Mouse (Mus musculus) heart, embryonic 12.5 days (tissue): ENCODE data around the gene Srp54b. TPM values are rescaled to one million over a fixed set of nuclear protein-coding genes. Genes with fewer than 3 reads are reported as not detected.
"Not testable (repeated sequence)": the region's sequence is repeated elsewhere in the genome, so short reads cannot be mapped to it uniquely, and the experiment has no call there.

Experiments
- ATAC-seq: fragments of 200-750 bp; cut with Nextera tagmentation; 2 replicates; pipeline ENCODE4 v1.8.0; 2017; ENCODE audit warnings: moderate TSS enrichment, moderate library complexity; ENCODE audit not compliant: insufficient number of reproducible peaks, low FRiP score
- H3K27ac ChIP-seq: fragments of 300-500 bp; sonication (generic); 2 replicates; pipeline ENCODE4 v1.5.1; 2016; ENCODE audit warnings: mild to moderate bottlenecking, moderate library complexity; ENCODE audit not compliant: poor library complexity, severe bottlenecking
- H3K27me3 ChIP-seq: fragments of 300-500 bp; sonication (generic); replicated peaks from 2 replicates; pipeline ENCODE4 v1.6.1; 2016; ENCODE audit warnings: mild to moderate bottlenecking, moderate library complexity
- H3K36me3 ChIP-seq: fragments of 300-500 bp; sonication (generic); 2 replicates; pipeline ENCODE4 v1.6.1; 2016; ENCODE audit warnings: mild to moderate bottlenecking, moderate library complexity
- H3K4me1 ChIP-seq: fragments of 300-500 bp; sonication (generic); replicated peaks from 2 replicates; pipeline ENCODE4 v1.6.1; 2016; ENCODE audit warnings: mild to moderate bottlenecking
- H3K4me2 ChIP-seq: fragments of 300-500 bp; sonication (generic); 2 replicates; pipeline ENCODE4 v1.6.1; 2016; ENCODE audit warnings: mild to moderate bottlenecking, moderate library complexity
- H3K4me3 ChIP-seq: fragments of 300-500 bp; sonication (generic); 2 replicates; pipeline ENCODE4 v1.5.1; 2016; ENCODE audit warnings: mild to moderate bottlenecking
- H3K9ac ChIP-seq: fragments of 300-500 bp; sonication (generic); 2 replicates; pipeline ENCODE4 v1.6.1; 2016; ENCODE audit warnings: mild to moderate bottlenecking, moderate library complexity
- H3K9me3 ChIP-seq: fragments of 300-500 bp; sonication (generic); replicated peaks from 2 replicates; pipeline ENCODE4 v1.6.1; 2016; ENCODE audit warnings: mild to moderate bottlenecking, moderate library complexity
- WGBS: fragments of 180-500 bp; shearing (Covaris S2); methylation state at CpG from one replicate; pipeline ENCODE4 v1.1.7; 2016; 5-methylcytosine and 5-hydroxymethylcytosine counted together
- polyA plus RNA-seq: library from polyadenylated mRNA; unstranded; fragments of >200 nt; fragmentation: Nextera tagmentation; extraction: Ambion mirVana; gene quantifications from 2 replicates; pipeline ENCODE4 v1.2.1, GENCODE M21; 2016

Gene Srp54b
- polyA plus RNA-seq, 1 experiment from 2014 or later = 51.2 TPM

DNA sequence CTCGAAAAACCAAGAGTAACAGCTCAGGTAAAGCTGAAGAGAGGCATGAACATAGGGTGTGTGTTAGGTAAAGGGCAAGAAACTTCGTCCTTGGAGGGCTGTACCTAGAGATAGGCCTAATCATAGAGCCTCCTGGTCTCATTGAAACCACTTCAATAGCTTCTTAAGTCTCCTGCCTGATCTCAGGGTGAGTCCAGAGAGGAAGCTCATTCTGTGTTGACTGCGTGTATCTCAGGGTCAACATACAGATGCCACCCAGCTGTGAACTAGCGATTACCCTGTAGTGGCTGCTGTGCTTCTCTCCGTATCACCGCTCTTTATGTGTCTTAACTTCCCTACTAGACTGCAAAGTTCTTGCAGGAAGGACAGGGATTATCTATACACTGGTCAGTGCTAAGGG, 58.0 kb downstream of the Srp54b start:
- H3K27ac ChIP-seq, H3K4me1 ChIP-seq, H3K9ac ChIP-seq, H3K9me3 ChIP-seq, H3K36me3 ChIP-seq, ATAC-seq, H3K27me3 ChIP-seq, H3K4me3 ChIP-seq, H3K4me2 ChIP-seq: not testable (repeated sequence)
- no CpG with 5 or more reads among the region's 6 CpGs for WGBS

DNA sequence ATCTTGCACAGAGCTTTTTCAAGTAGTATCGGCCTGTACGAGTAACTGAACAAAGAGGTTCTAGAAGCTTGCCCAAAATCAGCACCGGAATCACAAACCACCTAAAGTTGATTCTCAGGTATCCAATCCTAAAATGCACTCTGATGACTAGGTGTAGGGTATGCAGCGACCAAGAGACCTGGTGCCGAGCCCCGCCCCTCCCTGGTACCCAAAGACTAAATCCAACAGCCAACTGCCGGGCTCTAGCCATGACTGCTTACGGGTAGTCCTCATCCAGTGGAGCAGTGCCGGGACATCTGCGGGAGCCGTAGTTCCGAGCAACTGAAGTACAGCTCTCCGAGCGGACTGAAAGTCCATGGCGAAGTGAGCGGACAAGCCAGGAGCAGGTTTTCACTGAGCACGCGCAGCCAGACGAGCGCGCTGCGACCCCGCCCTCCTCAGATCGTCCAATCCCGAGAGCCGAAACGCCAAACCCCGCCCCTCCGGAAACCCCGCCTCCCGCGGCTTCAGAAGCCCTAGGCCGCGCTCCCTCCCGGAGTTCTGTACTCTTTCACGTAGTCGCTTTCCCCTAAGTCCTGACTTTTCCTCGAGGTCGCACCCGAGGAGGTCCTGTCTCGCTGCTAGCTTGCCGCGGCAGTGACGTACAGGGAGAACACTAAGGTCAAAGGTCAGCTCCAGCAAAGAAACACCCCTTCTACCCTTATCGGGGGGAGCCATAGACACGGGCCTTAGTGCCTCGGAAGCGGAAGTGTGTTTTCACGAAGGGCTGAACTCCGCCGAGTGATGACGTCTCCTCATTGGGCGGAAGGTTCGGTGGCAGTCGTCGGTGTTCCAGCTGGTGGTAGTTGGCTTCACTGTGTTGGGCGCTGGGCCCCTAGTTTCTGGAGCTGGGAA, 75.0 kb downstream of the Srp54b start, which contains the start of gene Srp54c:
Gene Srp54c (plus strand): TSS at position 543 of the 894 bp plus-strand sequence.
- Histone ChIP-seq H3K9ac (peak within 1 kb of the TSS; percentile 67; the same call in 1 of the 2 replicates), H3K4me3 (peak within 1 kb of the TSS; percentile 50)
- WGBS = no CpG with 5 or more reads among the region's 57 CpGs
- not testable (repeated sequence) for H3K27me3 ChIP-seq, H3K9me3 ChIP-seq, H3K4me1 ChIP-seq, H3K4me2 ChIP-seq, H3K27ac ChIP-seq, H3K36me3 ChIP-seq
- peak; percentile 98 for ATAC-seq

DNA sequence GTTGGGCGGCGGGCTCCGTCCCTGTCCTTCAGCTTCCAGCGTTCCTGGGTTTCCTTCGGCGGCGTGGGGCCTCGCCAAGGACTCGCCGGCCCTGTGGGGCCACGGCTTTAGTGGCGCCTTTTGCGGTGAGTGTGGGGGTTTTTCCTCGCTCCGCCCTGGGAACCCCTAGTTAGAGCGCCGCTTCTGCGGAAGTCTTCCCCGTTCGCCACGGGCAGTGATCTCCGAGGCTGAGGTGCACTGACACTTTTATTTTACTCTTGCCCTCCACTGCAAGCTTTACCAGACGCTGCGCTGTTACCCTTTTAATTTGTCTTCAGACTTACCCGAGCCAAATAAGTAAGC, 75.6 kb downstream of the Srp54b start:
- not testable (repeated sequence) for H3K4me1 ChIP-seq, H3K27me3 ChIP-seq, H3K4me2 ChIP-seq, H3K9me3 ChIP-seq, H3K27ac ChIP-seq, H3K36me3 ChIP-seq
- peak overlapping the region; percentile 67; the same call in 1 of the 2 replicates for H3K9ac ChIP-seq
- WGBS = 0% methylated on average over 12 of the region's 25 CpGs
- peak; percentile 54 for ATAC-seq
- H3K4me3 ChIP-seq = peak overlapping the region; percentile 50

Other genes starting within 250 kb of the Srp54b start
- gene Gm20403, start 168.6 kb upstream of the Srp54b start, polyA plus RNA-seq = not detected in 2 replicates
- gene Baz1a, start 140.8 kb upstream of the Srp54b start, polyA plus RNA-seq = 15.5 and 19.5 TPM in 2 replicates
- gene 2700097O09Rik, start 75.0 kb upstream of the Srp54b start, polyA plus RNA-seq = 22.8 and 26.8 TPM in 2 replicates
- 126 and 134 TPM in 2 replicates for gene Srp54a, start 74.8 kb upstream of the Srp54b start, polyA plus RNA-seq
- gene Fam177a, start 30.6 kb upstream of the Srp54b start, polyA plus RNA-seq = 18.1 and 19.0 TPM in 2 replicates
- gene 1700047I17Rik2, start 44.5 kb downstream of the Srp54b start, polyA plus RNA-seq = 0.54 TPM in 1 of 2 replicates, not detected in the other
- 58.5 and 65.2 TPM in 2 replicates for gene Srp54c, start 75.1 kb downstream of the Srp54b start, polyA plus RNA-seq
- gene 1110008L16Rik, start 144.5 kb downstream of the Srp54b start, polyA plus RNA-seq = 12.1 and 12.2 TPM in 2 replicates
- gene Ppp2r3c, start 147.9 kb downstream of the Srp54b start, polyA plus RNA-seq = 11.6 and 12.7 TPM in 2 replicates
- 298 and 308 TPM in 2 replicates for gene Psma6, start 229.1 kb downstream of the Srp54b start, polyA plus RNA-seq